Mouse (Mus musculus): Measurements from ENCODE around the gene Clasp1.

- TF ChIP-seq TCF12 (IDR thresholded peaks at IDR 0.05; ENCODE audit: low read depth, low read length) = no peak
- no peak for TF ChIP-seq RCOR1 (conservative IDR thresholded peaks at IDR 0.05; ENCODE audit: low read depth, low read length)
- TF ChIP-seq CTCF (conservative IDR thresholded peaks at IDR 0.05 in 1 of 2, IDR thresholded peaks at IDR 0.05 in 1 of 2; ENCODE audit: low read depth in 2 of 2, low read length in 2 of 2) = no peak
- no peak for TF ChIP-seq POLR2A (IDR thresholded peaks at IDR 0.05; ENCODE audit: low read depth, low read length)
- no peak for TF ChIP-seq USF2 (conservative IDR thresholded peaks at IDR 0.05; ENCODE audit: low read depth, low read length)
- no peak for TF ChIP-seq ELF1 (IDR thresholded peaks at IDR 0.05; ENCODE audit: low read depth, low read length)
- TF ChIP-seq KAT2A (IDR thresholded peaks at IDR 0.05; ENCODE audit: insufficient replicate concordance, low read length) = no peak
- TF ChIP-seq E2F4 (IDR thresholded peaks at IDR 0.05; ENCODE audit: insufficient replicate concordance, low read depth, low read length) = no peak
Measured at GRCm38 (mm10) chr1:118551152-118551551, 162.3 kb downstream of the Clasp1 start.
